Mouse (Mus musculus) gastrocnemius, postnatal 10 days (tissue): Measurements from ENCODE around the gene Ybx2. TPM values are rescaled to one million over a fixed set of nuclear protein-coding genes. Genes with fewer than 3 reads are reported as not detected.

Experiments used
- microRNA-seq, 2 experiments: library from miRNA; unstranded; fragments of <30 nt; microRNA quantifications; one replicate each; pipeline ENCODE4 v1.2.0; 2021
- total RNA-seq, 2 experiments: library from RNA; stranded (reverse); gene quantifications; 2 replicates each; pipeline ENCODE4 v1.2.3; 2021

The Ybx2 gene
- total RNA-seq, 2 experiments from 2014 or later: 2.7 to 4.1 TPM

Small RNA genes lying within 50 kb of the gene (microRNA-seq; reads per million reads assigned to microRNA genes)
- 0 reads per million in 2 experiments for gene Gm44349

Other genes with a start within 250 kb of the Ybx2 start
- 10 to 100 TPM; 15.9 to 17.6 TPM for gene Tnfsf12, start 239.9 kb upstream of the Ybx2 start, total RNA-seq
- 1 to 10 TPM; 2.9 to 4.5 TPM for gene Tnfsfm13, start 239.7 kb upstream of the Ybx2 start, total RNA-seq
- 10 to 100 TPM; 45.9 to 49.4 TPM for gene Polr2a, start 177.2 kb upstream of the Ybx2 start, total RNA-seq
- not detected for gene Slc35g3, start 173.8 kb upstream of the Ybx2 start, total RNA-seq
- 10 to 100 TPM; 21.0 to 29.3 TPM for gene Zbtb4, start 169.9 kb upstream of the Ybx2 start, total RNA-seq
- gene Chrnb1, start 139.9 kb upstream of the Ybx2 start, total RNA-seq: 100 to 1,000 TPM; 105 to 124 TPM
- gene Fgf11, start 133.9 kb upstream of the Ybx2 start, total RNA-seq: 10 to 100 TPM; 10.5 to 12.2 TPM
- not detected for gene Tmem102, start 130.2 kb upstream of the Ybx2 start, total RNA-seq
- not detected for gene Gm39566, start 120.5 kb upstream of the Ybx2 start, total RNA-seq
- gene Spem2, start 117.3 kb upstream of the Ybx2 start, total RNA-seq: not detected
- gene Spem1, start 113.6 kb upstream of the Ybx2 start, total RNA-seq: not detected
- 10 to 100 TPM; 10.3 to 15.9 TPM for gene Nlgn2, start 98.0 kb upstream of the Ybx2 start, total RNA-seq
- 100 to 1,000 TPM; 121 to 122 TPM for gene Tmem256, start 97.3 kb upstream of the Ybx2 start, total RNA-seq
- gene Plscr3, start 89.4 kb upstream of the Ybx2 start, total RNA-seq: 10 to 100 TPM; 25.4 to 27.9 TPM
- under 1 TPM; 0.11 to 0.31 TPM for gene Tnk1, start 77.1 kb upstream of the Ybx2 start, total RNA-seq
- not detected for gene Tmem95, start 57.8 kb upstream of the Ybx2 start, total RNA-seq
- 1 to 10 TPM; 2.3 to 3.7 TPM for gene Kctd11, start 54.4 kb upstream of the Ybx2 start, total RNA-seq
- gene Acap1, start 40.3 kb upstream of the Ybx2 start, total RNA-seq: 1 to 10 TPM in 1 of 2 experiments, under 1 TPM in 1; 0.42 to 1.0 TPM
- 1 to 10 TPM; 1.8 to 2.4 TPM for gene 2810408A11Rik, start 34.8 kb upstream of the Ybx2 start, total RNA-seq
- 10 to 100 TPM; 31.2 to 31.8 TPM for gene Neurl4, start 34.7 kb upstream of the Ybx2 start, total RNA-seq
- 10 to 100 TPM; 29.0 to 31.3 TPM for gene Gps2, start 21.9 kb upstream of the Ybx2 start, total RNA-seq
- 100 to 1,000 TPM; 600 to 663 TPM for gene Eif5a, start 13.8 kb upstream of the Ybx2 start, total RNA-seq
- 100 to 1,000 TPM; 128 to 165 TPM for gene Slc2a4, start 12.4 kb downstream of the Ybx2 start, total RNA-seq
- under 1 TPM in 1 of 2 experiments, not detected in 1; 0.38 TPM for gene Cldn7, start 29.0 kb downstream of the Ybx2 start, total RNA-seq
- 100 to 1,000 TPM; 237 to 249 TPM for gene Ctdnep1, start 45.4 kb downstream of the Ybx2 start, total RNA-seq
- gene Elp5, start 46.7 kb downstream of the Ybx2 start, total RNA-seq: 10 to 100 TPM; 46.9 to 53.2 TPM
- gene Gabarap, start 55.3 kb downstream of the Ybx2 start, total RNA-seq: 100 to 1,000 TPM; 195 to 228 TPM
- 10 to 100 TPM; 22.2 to 28.9 TPM for gene Phf23, start 60.0 kb downstream of the Ybx2 start, total RNA-seq
- 10 to 100 TPM in 1 of 2 experiments, 1 to 10 TPM in 1; 8.2 to 14.7 TPM for gene Dvl2, start 64.8 kb downstream of the Ybx2 start, total RNA-seq
- 100 to 1,000 TPM; 217 to 254 TPM for gene Acadvl, start 79.6 kb downstream of the Ybx2 start, total RNA-seq
- gene Dlg4, start 81.1 kb downstream of the Ybx2 start, total RNA-seq: 10 to 100 TPM; 16.5 to 28.7 TPM
- gene Asgr1, start 118.3 kb downstream of the Ybx2 start, total RNA-seq: under 1 TPM in 1 of 2 experiments, not detected in 1; 0.29 TPM
- gene Asgr2, start 156.8 kb downstream of the Ybx2 start, total RNA-seq: under 1 TPM in 1 of 2 experiments, not detected in 1; 0.32 TPM
- gene Mgl2, start 194.5 kb downstream of the Ybx2 start, total RNA-seq: 1 to 10 TPM; 3.2 to 4.0 TPM
- 1 to 10 TPM; 5.1 to 5.8 TPM for gene Clec10a, start 220.4 kb downstream of the Ybx2 start, total RNA-seq